Mouse (Mus musculus) lung, embryonic 14.5 days (tissue): ENCODE data around the gene Cntf. TPM values are rescaled to one million over a fixed set of nuclear protein-coding genes. Genes with fewer than 3 reads are reported as not detected.
A peak's percentile ranks its signal among the peaks of the same experiment; 100 is the strongest.

Source experiments
- ATAC-seq: fragments of 200-750 bp; cut with Nextera tagmentation; 2 replicates; pipeline ENCODE4 v1.8.0; 2017; ENCODE audit warnings: mild to moderate bottlenecking, moderate TSS enrichment, moderate library complexity; ENCODE audit not compliant: insufficient read depth
- DNase-seq: peaks from one replicate; pipeline ENCODE4 v3.0.0-alpha.2; 2015
- H3K27ac ChIP-seq: fragments of 300-500 bp; sonication (generic); 2 replicates; pipeline ENCODE4 v1.5.1; 2014; ENCODE audit warnings: low read depth, mild to moderate bottlenecking, moderate library complexity
- H3K27me3 ChIP-seq: fragments of 300-500 bp; sonication (generic); 2 replicates; pipeline ENCODE4 v1.6.1; 2014; ENCODE audit warnings: low read length, control low read depth; ENCODE audit not compliant: insufficient read depth
- H3K36me3 ChIP-seq: fragments of 300-500 bp; sonication (generic); 2 replicates; pipeline ENCODE4 v1.6.1; 2014; ENCODE audit warnings: control low read depth; ENCODE audit not compliant: insufficient read depth
- H3K4me1 ChIP-seq: fragments of 300-500 bp; sonication (generic); 2 replicates; pipeline ENCODE4 v1.6.1; 2014; ENCODE audit warnings: antibody characterized with exemption, control low read depth; ENCODE audit not compliant: insufficient read depth
- H3K4me2 ChIP-seq: fragments of 300-500 bp; sonication (generic); 2 replicates; pipeline ENCODE4 v1.6.1; 2014; ENCODE audit warnings: mild to moderate bottlenecking
- H3K4me3 ChIP-seq: fragments of 300-500 bp; sonication (generic); 2 replicates; pipeline ENCODE4 v1.5.1; 2014; ENCODE audit warnings: low read depth, low read length
- H3K9ac ChIP-seq: fragments of 300-500 bp; sonication (generic); 2 replicates; pipeline ENCODE4 v1.6.1; 2014
- H3K9me3 ChIP-seq: fragments of 300-500 bp; sonication (generic); 2 replicates; pipeline ENCODE4 v1.6.1; 2016; ENCODE audit warnings: low read depth, low read length, control low read depth
- CTCF ChIP-seq: IDR thresholded peaks from 2 replicates; pipeline ENCODE4 v1.5.1; 2016; ENCODE audit warnings: antibody characterized with exemption, low read depth
- WGBS: fragments of 180-500 bp; shearing (Covaris S2); extraction: QIAGEN DNeasy Blood & Tissue Kit; methylation state at CpG from one replicate; pipeline ENCODE4 v1.1.7; 2014; 5-methylcytosine and 5-hydroxymethylcytosine counted together
- polyA plus RNA-seq: library from polyadenylated mRNA; unstranded; fragments of >200 nt; fragmentation: Nextera tagmentation; extraction: Ambion mirVana; gene quantifications from 2 replicates; pipeline ENCODE4 v1.2.1, GENCODE M21; 2014

The Cntf gene
- polyA plus RNA-seq, 1 experiment from 2014 or later, result 0.55 TPM

- TF ChIP-seq CTCF, result no peak
- Histone ChIP-seq H3K4me2 (no peak overlapping the region), H3K36me3 (no peaks in the 10 kb centered on the region), H3K4me1 (no peaks in the 10 kb centered on the region), H3K27me3 (no peaks in the 10 kb centered on the region), H3K9ac (no peak overlapping the region), H3K4me3 (no peak overlapping the region), H3K9me3 (no peaks in the 10 kb centered on the region), H3K27ac (no peak overlapping the region)
- no peak for DNase-seq
- whole genome bisulfite sequencing, result 60% methylated on average over 3 of the region's 3 CpGs
- ATAC-seq, result no peak
These were observed 35.6 kb upstream of the Cntf start for GRCm38 (mm10) chr19:12801046-12801445.

GRCm38 (mm10) chr19:12800621-12801020 is 35.2 kb upstream of the Cntf start:
- no peaks in the 10 kb centered on the region for H3K9me3 ChIP-seq
- no peaks in the 10 kb centered on the region for H3K36me3 ChIP-seq
- ATAC-seq (no peak), DNase-seq (no peak)
- no peak overlapping the region for H3K4me2 ChIP-seq
- H3K27me3 ChIP-seq, result no peaks in the 10 kb centered on the region
- no peaks in the 10 kb centered on the region for H3K4me1 ChIP-seq
- H3K27ac ChIP-seq, result no peak overlapping the region
- no peak overlapping the region for H3K9ac ChIP-seq
- H3K4me3 ChIP-seq, result no peak overlapping the region
- no peak for TF ChIP-seq CTCF
- 75% methylated on average over 2 of the region's 2 CpGs for WGBS

GRCm38 (mm10) chr19:12799081-12799480 is 33.6 kb upstream of the Cntf start:
- ATAC-seq (no peak), DNase-seq (no peak)
- Histone ChIP-seq H3K27ac (no peak overlapping the region), H3K9me3 (no peaks in the 10 kb centered on the region), H3K36me3 (no peaks in the 10 kb centered on the region), H3K4me2 (no peak overlapping the region), H3K4me3 (no peak overlapping the region), H3K9ac (no peak overlapping the region), H3K27me3 (no peaks in the 10 kb centered on the region), H3K4me1 (no peaks in the 10 kb centered on the region)
- 80% methylated on average over 3 of the region's 3 CpGs for WGBS
- no peak for TF ChIP-seq CTCF

GRCm38 (mm10) chr19:12798404-12798803 is 33.0 kb upstream of the Cntf start:
- 66% methylated on average over 4 of the region's 4 CpGs for WGBS
- no peak overlapping the region for H3K4me3 ChIP-seq
- H3K27me3 ChIP-seq, result no peaks in the 10 kb centered on the region
- H3K27ac ChIP-seq, result no peak overlapping the region
- no peaks in the 10 kb centered on the region for H3K36me3 ChIP-seq
- no peaks in the 10 kb centered on the region for H3K4me1 ChIP-seq
- H3K9ac ChIP-seq, result no peak overlapping the region
- no peaks in the 10 kb centered on the region for H3K9me3 ChIP-seq
- TF ChIP-seq CTCF, result no peak
- no peak for DNase-seq
- no peak overlapping the region for H3K4me2 ChIP-seq
- ATAC-seq, result no peak

GRCm38 (mm10) chr19:12797071-12797470 is 31.6 kb upstream of the Cntf start:
- peak overlapping the region; percentile 69 for H3K4me2 ChIP-seq
- WGBS, result under 1% methylated on average over 7 of the region's 7 CpGs
- H3K27ac ChIP-seq, result peak overlapping the region; percentile 100
- H3K9ac ChIP-seq, result peak overlapping the region; percentile 94
- H3K36me3 ChIP-seq, result no peaks in the 10 kb centered on the region
- DNase-seq, result peak; percentile 80
- ATAC-seq, result no peak
- H3K9me3 ChIP-seq, result no peaks in the 10 kb centered on the region
- no peaks in the 10 kb centered on the region for H3K27me3 ChIP-seq
- peak overlapping the region; percentile 95 for H3K4me3 ChIP-seq
- no peaks in the 10 kb centered on the region for H3K4me1 ChIP-seq
- peak; percentile 45 for TF ChIP-seq CTCF

- TF ChIP-seq CTCF, result no peak
- H3K4me2 ChIP-seq, result peak overlapping the region; percentile 69
- ATAC-seq, result peak; percentile 8
- peak; percentile 77 for DNase-seq
- peak overlapping the region; percentile 94 for H3K9ac ChIP-seq
- peak overlapping the region; percentile 100 for H3K27ac ChIP-seq
- H3K36me3 ChIP-seq, result no peaks in the 10 kb centered on the region
- H3K27me3 ChIP-seq, result no peaks in the 10 kb centered on the region
- no peaks in the 10 kb centered on the region for H3K4me1 ChIP-seq
- H3K9me3 ChIP-seq, result no peaks in the 10 kb centered on the region
- H3K4me3 ChIP-seq, result peak overlapping the region; percentile 95
- under 1% methylated on average over 29 of the region's 29 CpGs for WGBS
These were observed 31.0 kb upstream of the Cntf start for GRCm38 (mm10) chr19:12796328-12796931.

GRCm38 (mm10) chr19:12795511-12796327 is 30.3 kb upstream of the Cntf start, which contains the start of the genes Zfp91 and Lpxn:
Gene Zfp91 (minus strand): TSS chr19:12796126.
Gene Lpxn (plus strand): TSS chr19:12796193.
- no peak for TF ChIP-seq CTCF
- peak within 1 kb of the TSS; percentile 98 for H3K9ac ChIP-seq
- no peaks in the 10 kb centered on the region for H3K36me3 ChIP-seq
- H3K4me1 ChIP-seq, result no peaks in the 10 kb centered on the region
- DNase-seq, result peak; percentile 98
- peak within 1 kb of the TSS; percentile 69 for H3K4me2 ChIP-seq
- ATAC-seq, result peak; percentile 96
- H3K27me3 ChIP-seq, result no peaks in the 10 kb centered on the region
- H3K4me3 ChIP-seq, result peak within 1 kb of the TSS; percentile 95
- WGBS, result under 1% methylated on average over 71 of the region's 76 CpGs
- H3K27ac ChIP-seq, result peak within 1 kb of the TSS; percentile 100
- H3K9me3 ChIP-seq, result no peaks in the 10 kb centered on the region
